Mouse (Mus musculus) gastrocnemius, postnatal 36 days (tissue): ENCODE data around the gene Plekhm1. TPM values are rescaled to one million over a fixed set of nuclear protein-coding genes. Genes with fewer than 3 reads are reported as not detected.

Experiments
- DNase-seq, 2 experiments: peaks; one replicate each; pipeline ENCODE4 v3.0.0; 2022
- intact Hi-C: fragments of 180-260 bp; cut with DNase I; formaldehyde crosslinking; loops from one replicate; pipeline ENCODE4 v1.15.1; 2025
- total RNA-seq, 2 experiments: library from RNA; stranded (reverse); gene quantifications; 2 replicates each; pipeline ENCODE4 v1.2.3; 2021

The Plekhm1 gene
- total RNA-seq, 2 experiments from 2014 or later, result 10.6 to 11.8 TPM

DNA sequence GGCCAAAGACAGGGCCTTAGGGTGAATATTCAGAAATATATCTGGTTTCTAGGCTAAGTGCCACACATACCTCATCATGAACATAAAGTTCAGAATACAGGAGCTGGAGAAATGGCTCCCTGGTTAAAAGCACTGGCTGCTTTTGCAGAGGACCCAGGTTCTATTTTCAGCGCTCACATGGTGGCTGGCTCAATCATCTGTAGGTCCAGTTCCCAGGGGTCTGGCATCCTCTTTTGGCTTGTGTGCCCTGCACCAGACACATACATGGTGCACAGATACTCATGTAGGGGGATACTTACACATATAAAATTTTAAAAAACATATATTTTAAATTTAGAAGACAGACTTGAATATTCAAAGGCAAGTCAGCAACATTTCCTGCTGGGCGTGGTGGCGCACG lies 16.3 kb downstream of the Plekhm1 start:
- intact Hi-C loops, result no loop called here

GRCm38 (mm10) chr11:103394604-103395003 lies 17.9 kb downstream of the Plekhm1 start:
- intact Hi-C loops, result no loop called here

More for the DNA sequence above, 16.3 kb downstream of the Plekhm1 start:
- no peak for DNase-seq

DNA sequence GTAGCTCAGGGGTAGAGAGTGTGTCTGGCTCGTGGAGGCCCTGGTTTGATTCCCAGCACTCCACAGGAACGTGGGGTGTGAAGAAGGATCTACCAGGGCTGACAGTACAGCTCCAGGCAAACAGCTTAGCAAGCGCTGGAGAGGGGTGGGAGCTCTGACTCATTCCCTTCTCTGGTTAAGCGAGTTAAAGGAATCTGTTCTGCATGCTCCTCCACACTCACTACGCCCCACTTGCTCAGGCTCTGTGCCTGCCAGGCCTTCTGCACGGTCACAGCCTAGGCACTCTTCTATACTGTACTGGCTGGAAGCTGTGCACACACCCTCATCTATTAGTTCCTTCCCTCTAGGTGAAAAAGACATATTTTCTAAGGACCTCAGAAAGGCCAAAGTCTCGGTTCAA lies 18.5 kb downstream of the Plekhm1 start:
- no peak for DNase-seq
- intact Hi-C loops, result no loop called here

More at GRCm38 (mm10) chr11:103394604-103395003, 17.9 kb downstream of the Plekhm1 start:
- no peak for DNase-seq

GRCm38 (mm10) chr11:103387870-103388526 lies 24.5 kb downstream of the Plekhm1 start:
- DNase-seq, result no peak
- intact Hi-C loops, result no loop called here

GRCm38 (mm10) chr11:103386827-103387226 lies 25.7 kb downstream of the Plekhm1 start:
- no peak for DNase-seq
- intact Hi-C loops, result no loop called here

DNA sequence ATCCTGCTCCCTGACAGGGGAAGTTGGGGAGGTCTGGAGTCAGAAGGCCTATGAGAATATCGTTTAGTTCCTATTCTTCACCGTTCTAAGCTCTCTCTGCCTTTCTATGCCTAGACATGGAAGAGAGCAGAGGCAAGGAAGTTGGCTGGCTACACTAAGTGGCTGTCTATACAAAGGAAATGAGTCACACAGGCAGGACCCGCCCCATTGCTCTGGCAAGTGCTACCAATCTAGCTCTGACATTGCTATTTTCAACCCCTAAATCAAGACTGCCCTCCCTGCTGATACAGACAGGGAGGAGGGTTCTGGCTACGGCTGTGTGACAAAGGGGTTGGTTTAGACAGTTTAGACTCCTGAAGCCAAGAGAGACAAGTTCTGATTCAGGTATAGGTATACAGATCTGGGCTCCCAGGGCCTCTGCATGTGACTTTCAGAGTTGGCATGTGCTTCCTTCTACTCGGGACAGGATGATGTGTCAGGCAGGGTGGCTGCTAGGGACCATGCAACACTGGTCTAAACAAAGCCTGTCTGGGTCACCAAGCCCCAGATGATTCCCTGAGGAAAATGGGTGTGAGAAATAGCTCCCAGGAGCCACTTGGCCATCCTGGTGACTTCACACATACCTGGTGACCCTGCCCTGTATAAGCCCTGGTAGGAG lies 30.4 kb downstream of the Plekhm1 start:
- DNase-seq, result peak; percentile 50 to 52
- intact Hi-C loops, result no loop called here

DNA sequence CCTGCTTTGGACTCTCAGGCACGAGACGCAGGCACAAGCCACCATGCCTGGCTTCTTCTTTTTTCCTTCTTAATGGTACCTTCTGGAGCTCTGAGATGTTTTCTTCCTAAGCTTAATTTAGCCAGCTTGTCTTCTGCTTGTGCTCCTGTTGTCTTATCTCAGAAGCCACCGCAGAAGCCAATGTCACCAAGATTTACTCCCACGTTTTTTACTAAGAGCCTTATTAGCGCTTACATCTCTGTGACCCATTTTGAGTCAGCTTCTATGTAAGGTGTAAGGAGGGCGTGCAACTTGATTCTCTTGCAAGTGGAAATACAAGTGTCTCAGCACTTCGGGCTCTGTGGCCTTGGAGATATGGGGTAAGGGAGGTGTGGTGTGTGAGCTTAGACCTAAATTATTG lies 31.0 kb downstream of the Plekhm1 start:
- DNase-seq, result no peak
- intact Hi-C loops, result no loop called here

- no peak for DNase-seq
- intact Hi-C loops, result no loop called here
These were observed 32.0 kb downstream of the Plekhm1 start for GRCm38 (mm10) chr11:103380460-103380859.

GRCm38 (mm10) chr11:103378341-103378740 lies 34.1 kb downstream of the Plekhm1 start:
- no peak for DNase-seq
- intact Hi-C loops, result no loop called here

DNA sequence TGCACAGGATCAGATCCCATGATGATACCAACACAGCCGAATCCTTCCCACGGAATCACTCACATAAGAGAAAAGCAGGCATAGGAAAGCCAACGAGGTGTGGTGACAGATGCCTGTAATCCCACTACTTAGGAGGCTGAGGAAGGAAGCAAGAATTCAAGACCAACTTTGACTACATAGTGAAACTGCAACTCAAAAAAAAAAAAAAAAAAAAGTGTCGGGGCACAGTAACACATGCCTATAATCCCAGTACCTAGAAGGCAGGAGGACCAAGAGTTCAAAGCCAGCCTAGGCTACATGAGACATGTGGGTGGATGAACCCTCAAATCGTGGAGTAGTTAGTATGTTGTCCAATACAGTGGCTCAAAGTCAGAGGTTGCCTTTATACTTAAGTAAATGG lies 36.7 kb downstream of the Plekhm1 start:
- DNase-seq, result no peak
- intact Hi-C loops, result no loop called here

GRCm38 (mm10) chr11:103375258-103375657 lies 37.2 kb downstream of the Plekhm1 start:
- no peak for DNase-seq
- intact Hi-C loops, result no loop called here

GRCm38 (mm10) chr11:103373922-103374321 lies 38.6 kb downstream of the Plekhm1 start:
- no peak for DNase-seq
- intact Hi-C loops, result no loop called here

GRCm38 (mm10) chr11:103372561-103372960 lies 39.9 kb downstream of the Plekhm1 start:
- no peak for DNase-seq
- intact Hi-C loops, result no loop called here

GRCm38 (mm10) chr11:103372068-103372467 lies 40.4 kb downstream of the Plekhm1 start:
- intact Hi-C loops, result no loop called here
- DNase-seq, result no peak

GRCm38 (mm10) chr11:103371222-103371539 lies 41.3 kb downstream of the Plekhm1 start:
- intact Hi-C loops, result no loop called here

GRCm38 (mm10) chr11:103370397-103371221 lies 41.9 kb downstream of the Plekhm1 start:
- DNase-seq, result no peak
- intact Hi-C loops, result no loop called here

More at GRCm38 (mm10) chr11:103371222-103371539, 41.3 kb downstream of the Plekhm1 start:
- no peak for DNase-seq

DNA sequence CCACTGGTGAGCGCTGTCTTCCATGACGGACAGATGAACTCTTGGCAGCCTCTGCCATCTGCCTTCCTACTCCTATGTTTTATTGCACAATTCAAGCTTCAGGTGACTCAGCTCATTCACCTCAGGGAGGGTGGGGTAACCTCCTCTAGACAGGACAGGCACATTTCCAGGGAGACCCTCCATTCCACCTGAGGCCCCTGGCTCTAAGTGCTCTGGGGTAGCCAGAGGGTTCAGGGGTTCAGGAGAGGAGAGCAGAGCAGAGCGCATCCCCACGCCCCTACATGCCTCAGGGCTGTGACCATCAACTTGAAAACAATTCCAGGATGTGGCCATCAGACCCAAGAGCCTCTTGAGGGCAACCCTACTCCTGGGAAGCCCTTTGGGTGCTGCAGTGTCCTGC lies 47.0 kb downstream of the Plekhm1 start:
- intact Hi-C loops, result no loop called here

DNA sequence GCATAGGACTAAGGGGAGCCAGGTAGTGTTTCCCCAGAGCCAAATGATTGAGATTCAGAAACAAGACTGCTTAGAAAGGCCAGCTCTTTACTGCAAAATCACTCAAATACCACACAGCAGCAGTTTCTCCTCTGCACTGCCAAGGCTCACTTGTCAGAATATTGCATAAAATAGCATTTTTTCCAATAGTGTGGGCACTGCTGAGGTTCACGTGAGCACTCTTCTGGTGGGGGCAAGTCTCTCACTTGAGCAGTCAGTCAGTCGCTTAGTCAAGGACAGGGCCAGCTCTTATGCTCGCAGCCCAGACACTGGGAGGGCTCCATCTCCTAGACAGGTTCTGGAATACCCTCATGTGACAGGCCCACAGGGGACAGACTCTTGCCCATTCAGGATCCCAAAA lies 47.5 kb downstream of the Plekhm1 start:
- intact Hi-C loops, result no loop called here
- no peak for DNase-seq

More for the DNA sequence above, 47.0 kb downstream of the Plekhm1 start:
- DNase-seq, result no peak

- intact Hi-C loops, result loop anchor here (5.0 kb wide), 2 partner anchors 98 to 193 kb away; no protein-coding TSS in a partner anchor
- DNase-seq, result no peak
These were observed 48.2 kb downstream of the Plekhm1 start for GRCm38 (mm10) chr11:103364335-103364734.

- intact Hi-C loops, result loop anchor here (5.0 kb wide), 2 partner anchors 99 to 194 kb away; no protein-coding TSS in a partner anchor
- peak; percentile 57 to 61 for DNase-seq
These were observed 49.0 kb downstream of the Plekhm1 start, which contains the start of gene Arhgap27 for GRCm38 (mm10) chr11:103363214-103364148. Arhgap27 (minus strand) TSS chr11:103363692.
